Mouse (Mus musculus) adrenal gland, postnatal 4 days (tissue): Measurements from ENCODE around the gene Gucy2e. TPM values are rescaled to one million over a fixed set of nuclear protein-coding genes. Genes with fewer than 3 reads are reported as not detected.

ENCODE experiments used
- DNase-seq, 2 experiments: peaks; one replicate each; pipeline ENCODE4 v3.0.0; 2021 to 2022; ENCODE audit warnings: low spot score in 2 of 2, mixed read lengths in 2 of 2
- total RNA-seq, 2 experiments: library from RNA; stranded (reverse); gene quantifications; 2 replicates each; pipeline ENCODE4 v1.2.3; 2021

Gucy2e gene
- total RNA-seq, 2 experiments from 2014 or later, result not detected

DNA sequence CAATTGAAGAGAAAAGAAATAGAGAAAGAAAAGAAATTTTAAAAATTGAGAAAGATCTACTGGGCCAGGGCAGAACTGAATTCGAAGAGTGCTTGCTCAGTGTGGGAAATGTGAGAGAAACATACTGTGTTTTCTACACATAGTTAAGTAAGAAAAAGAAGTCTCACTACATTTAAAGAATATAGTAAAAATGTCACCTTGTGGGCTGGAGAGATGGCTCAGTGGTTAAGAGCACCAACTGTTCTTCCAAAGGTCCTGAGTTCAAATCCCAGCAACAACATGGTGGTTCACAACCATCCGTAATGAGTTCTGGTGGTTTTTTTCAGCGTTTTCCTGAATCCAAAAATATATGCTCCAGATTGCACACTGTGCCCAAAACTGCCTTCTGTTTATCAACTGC is 58.3 kb downstream of the Gucy2e start:
- DNase-seq, result no peak

DNA sequence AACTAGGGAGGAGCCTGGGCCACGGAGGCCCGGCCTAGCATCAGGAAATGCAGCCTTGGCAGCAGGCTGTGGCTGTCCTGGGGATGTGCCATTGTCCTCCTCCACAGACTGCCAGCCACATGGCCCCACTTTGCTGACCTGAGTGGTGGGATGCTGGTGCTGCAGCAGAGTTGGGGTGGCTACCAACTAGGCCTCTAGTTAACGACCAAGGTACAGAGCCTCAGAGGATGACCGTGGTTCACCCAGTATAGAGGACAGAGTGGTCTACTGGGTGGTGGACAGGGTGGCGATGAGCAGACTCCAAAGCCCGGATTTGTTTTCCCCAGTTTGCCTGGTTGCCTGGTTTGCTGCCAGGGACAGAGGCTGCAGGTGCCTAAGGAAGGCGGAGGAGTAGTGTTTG is 62.1 kb downstream of the Gucy2e start:
- DNase-seq, result no peak

GRCm38 (mm10) chr11:69172606-69173005 is 64.2 kb downstream of the Gucy2e start:
- DNase-seq, result no peak

GRCm38 (mm10) chr11:69171626-69172025 is 65.2 kb downstream of the Gucy2e start:
- DNase-seq, result no peak

GRCm38 (mm10) chr11:69169313-69169712 is 67.5 kb downstream of the Gucy2e start:
- DNase-seq, result no peak

Other genes starting within 250 kb of the Gucy2e start
- 10 to 100 TPM; 37.5 to 42.3 TPM for gene Pfas, start 228.6 kb downstream of the Gucy2e start, total RNA-seq
- gene Ctc1, start 221.1 kb downstream of the Gucy2e start, total RNA-seq, result 10 to 100 TPM; 50.2 to 51.3 TPM
- 10 to 100 TPM; 41.5 to 41.7 TPM for gene Aurkb, start 191.4 kb downstream of the Gucy2e start, total RNA-seq
- gene Borcs6, start 177.3 kb downstream of the Gucy2e start, total RNA-seq, result 10 to 100 TPM; 24.3 to 26.0 TPM
- 10 to 100 TPM; 20.6 TPM for gene Tmem107, start 166.2 kb downstream of the Gucy2e start, total RNA-seq
- 100 to 1,000 TPM; 208 to 226 TPM for gene Vamp2, start 148.5 kb downstream of the Gucy2e start, total RNA-seq
- 100 to 1,000 TPM in 1 of 2 experiments, 10 to 100 TPM in 1; 99.4 to 130 TPM for gene Per1, start 141.8 kb downstream of the Gucy2e start, total RNA-seq
- under 1 TPM; 0.51 to 0.59 TPM for gene Hes7, start 116.6 kb downstream of the Gucy2e start, total RNA-seq
- gene 9130213A22Rik, start 114.4 kb downstream of the Gucy2e start, total RNA-seq, result 1 to 10 TPM; 1.3 to 1.4 TPM
- under 1 TPM; 0.67 to 0.73 TPM for gene Aloxe3, start 111.1 kb downstream of the Gucy2e start, total RNA-seq
- not detected for gene Alox12b, start 80.0 kb downstream of the Gucy2e start, total RNA-seq
- under 1 TPM in 1 of 2 experiments, not detected in 1; 0.08 TPM for gene Alox8, start 39.2 kb downstream of the Gucy2e start, total RNA-seq
- 10 to 100 TPM; 17.4 to 17.8 TPM for gene Cntrob, start 86.7 kb upstream of the Gucy2e start, total RNA-seq
- 10 to 100 TPM; 80.3 to 82.5 TPM for gene Trappc1, start 86.9 kb upstream of the Gucy2e start, total RNA-seq
- gene Kcnab3, start 89.2 kb upstream of the Gucy2e start, total RNA-seq, result 10 to 100 TPM in 1 of 2 experiments, 1 to 10 TPM in 1; 9.7 to 10.4 TPM
- 10 to 100 TPM in 1 of 2 experiments, 1 to 10 TPM in 1; 9.4 to 10.6 TPM for gene Rnf227, start 103.4 kb upstream of the Gucy2e start, total RNA-seq
- 100 to 1,000 TPM; 164 to 190 TPM for gene Chd3, start 132.4 kb upstream of the Gucy2e start, total RNA-seq
- 100 to 1,000 TPM; 118 to 129 TPM for gene Naa38, start 158.5 kb upstream of the Gucy2e start, total RNA-seq
- gene Cyb5d1, start 158.6 kb upstream of the Gucy2e start, total RNA-seq, result 10 to 100 TPM; 42.0 to 44.3 TPM
- 10 to 100 TPM; 23.4 to 27.2 TPM for gene Tmem88, start 161.2 kb upstream of the Gucy2e start, total RNA-seq
- 10 to 100 TPM; 48.7 to 52.5 TPM for gene Kdm6b, start 176.6 kb upstream of the Gucy2e start, total RNA-seq